Mouse (Mus musculus) splenic B cell, adult 2 months (primary cell): ENCODE data around the gene N4bp2l1.
A peak's percentile ranks its signal among the peaks of the same experiment; 100 is the strongest.

ENCODE experiments used
- DNase-seq: peaks from one replicate; pipeline ENCODE4 v3.0.0-alpha.2; 2011; ENCODE audit warnings: low read depth, low spot score
- H3K27me3 ChIP-seq: 2 replicates; pipeline ENCODE4 v1.6.1; 2012; ENCODE audit warnings: mild to moderate bottlenecking, low read length, moderate library complexity, mixed read lengths; ENCODE audit not compliant: control insufficient read depth, poor library complexity, insufficient read depth, severe bottlenecking
- H3K36me3 ChIP-seq: 2 replicates; pipeline ENCODE4 v1.6.1; 2012; ENCODE audit warnings: mild to moderate bottlenecking, low read length, moderate library complexity, mixed read lengths; ENCODE audit not compliant: control insufficient read depth, poor library complexity, insufficient read depth, severe bottlenecking

N4bp2l1 gene

DNA sequence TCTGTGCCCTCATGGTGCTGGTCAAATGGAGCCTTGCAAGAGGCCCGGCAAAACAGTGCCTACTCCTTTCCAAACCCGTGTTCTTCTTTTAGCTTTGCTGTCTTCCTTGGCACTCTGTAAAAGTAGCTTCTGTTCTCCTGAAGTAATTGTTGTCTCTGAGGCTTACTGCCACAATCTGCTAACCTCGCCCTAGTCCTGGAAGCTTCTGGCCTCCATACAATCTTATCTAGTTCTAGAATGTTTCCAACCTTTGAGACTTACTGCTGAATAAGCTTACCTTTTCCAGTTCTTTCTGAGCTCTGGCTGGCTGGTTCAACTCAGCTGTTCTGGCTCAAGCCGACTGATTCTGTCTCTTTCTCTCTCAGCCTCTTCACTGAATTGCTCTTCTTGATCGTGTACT, 35.2 kb downstream of the N4bp2l1 start:
- no peaks in the 10 kb centered on the region for H3K36me3 ChIP-seq
- no peak for DNase-seq
- no peaks in the 10 kb centered on the region for H3K27me3 ChIP-seq

DNA sequence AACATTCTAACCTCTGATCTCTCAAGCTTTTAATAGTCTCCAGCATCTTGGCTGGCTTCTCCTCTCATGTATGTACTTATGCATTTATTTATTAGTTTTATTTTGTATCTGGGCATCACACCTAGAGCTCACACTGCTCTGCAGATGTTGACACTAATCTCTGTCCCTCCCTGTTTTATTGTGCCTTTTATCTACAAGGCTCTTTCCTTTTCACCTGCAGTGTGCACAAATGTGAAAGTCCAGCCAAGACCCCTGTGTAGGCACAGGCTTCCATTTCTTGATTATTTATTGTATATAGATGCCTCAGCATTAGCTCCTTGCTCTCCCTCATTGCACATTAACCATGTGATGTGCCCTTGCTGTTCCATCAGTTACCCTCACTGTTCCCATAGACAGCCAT, 35.6 kb downstream of the N4bp2l1 start:
- Histone ChIP-seq H3K27me3 (no peaks in the 10 kb centered on the region), H3K36me3 (no peaks in the 10 kb centered on the region)
- no peak for DNase-seq

- H3K27me3 ChIP-seq: no peaks in the 10 kb centered on the region
- no peak for DNase-seq
- H3K36me3 ChIP-seq: no peaks in the 10 kb centered on the region
Observed at GRCm38 (mm10) chr5:150560851-150561250, 36.1 kb downstream of the N4bp2l1 start.

DNA sequence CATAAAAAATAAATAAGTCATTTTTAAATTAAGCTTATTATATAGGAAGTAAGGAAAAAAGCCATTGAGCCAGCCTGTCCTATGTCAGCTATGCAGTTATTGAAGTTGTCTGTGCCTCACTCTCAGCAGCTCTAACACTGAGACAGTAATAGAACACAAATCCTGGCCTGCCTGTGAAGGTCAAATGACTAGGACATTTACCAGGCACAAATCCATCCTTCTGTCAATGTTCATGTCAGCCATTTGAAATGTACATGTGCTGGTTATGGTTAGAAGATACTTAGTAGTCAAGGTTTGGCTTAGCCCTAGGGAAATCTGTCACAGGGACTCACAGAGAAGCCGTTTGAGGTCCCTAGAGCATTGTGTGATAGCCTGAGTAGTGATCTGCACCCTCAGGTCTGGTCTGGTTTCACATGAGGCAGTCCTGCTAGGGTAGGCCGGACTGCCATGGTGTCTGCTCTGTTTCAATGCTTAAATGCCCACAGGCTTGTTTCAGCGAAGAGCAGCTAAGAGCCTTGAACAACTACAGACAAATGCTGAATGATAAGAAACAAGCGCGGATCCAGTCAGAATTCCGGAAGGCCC, 37.4 kb downstream of the N4bp2l1 start:
- no peak for DNase-seq
- H3K27me3 ChIP-seq: no peaks in the 10 kb centered on the region
- no peaks in the 10 kb centered on the region for H3K36me3 ChIP-seq

- H3K36me3 ChIP-seq: peaks cover 4% of the 10 kb centered on the region; the same call in 1 of the 2 replicates
- H3K27me3 ChIP-seq: no peaks in the 10 kb centered on the region
- no peak for DNase-seq
Observed at GRCm38 (mm10) chr5:150551637-150552036, 45.4 kb downstream of the N4bp2l1 start.

DNA sequence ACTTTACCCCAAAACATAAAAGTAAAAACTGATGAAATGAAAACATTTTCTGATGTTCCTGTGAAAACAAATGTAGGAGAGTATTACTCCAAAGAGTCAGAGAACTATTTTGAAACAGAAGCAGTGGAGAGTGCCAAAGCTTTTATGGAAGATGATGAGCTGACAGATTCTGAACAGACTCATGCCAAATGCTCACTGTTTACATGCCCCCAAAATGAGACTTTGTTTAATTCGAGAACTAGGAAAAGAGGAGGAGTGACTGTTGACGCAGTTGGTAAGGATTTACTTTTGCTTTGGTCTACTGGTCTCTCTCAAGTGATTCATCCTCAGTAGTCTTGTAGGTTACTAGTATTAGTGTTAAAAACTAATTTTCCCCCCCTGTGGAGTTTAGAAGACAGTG, 53.8 kb downstream of the N4bp2l1 start:
- H3K27me3 ChIP-seq: no peaks in the 10 kb centered on the region
- no peak for DNase-seq
- no peaks in the 10 kb centered on the region for H3K36me3 ChIP-seq

DNA sequence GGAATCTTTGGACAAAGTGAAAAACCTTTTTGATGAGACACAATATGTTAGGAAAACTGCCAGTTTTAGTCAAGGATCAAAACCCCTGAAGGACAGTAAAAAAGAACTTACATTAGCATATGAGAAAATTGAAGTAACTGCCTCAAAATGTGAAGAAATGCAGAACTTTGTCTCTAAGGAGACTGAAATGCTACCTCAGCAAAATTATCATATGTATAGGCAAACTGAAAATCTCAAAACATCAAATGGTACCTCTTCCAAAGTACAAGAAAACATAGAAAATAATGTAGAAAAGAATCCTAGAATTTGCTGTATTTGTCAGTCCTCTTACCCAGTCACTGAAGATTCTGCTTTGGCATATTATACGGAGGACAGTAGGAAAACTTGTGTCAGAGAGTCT, 55.7 kb downstream of the N4bp2l1 start:
- H3K36me3 ChIP-seq: no peaks in the 10 kb centered on the region
- H3K27me3 ChIP-seq: no peaks in the 10 kb centered on the region
- DNase-seq: no peak

DNA sequence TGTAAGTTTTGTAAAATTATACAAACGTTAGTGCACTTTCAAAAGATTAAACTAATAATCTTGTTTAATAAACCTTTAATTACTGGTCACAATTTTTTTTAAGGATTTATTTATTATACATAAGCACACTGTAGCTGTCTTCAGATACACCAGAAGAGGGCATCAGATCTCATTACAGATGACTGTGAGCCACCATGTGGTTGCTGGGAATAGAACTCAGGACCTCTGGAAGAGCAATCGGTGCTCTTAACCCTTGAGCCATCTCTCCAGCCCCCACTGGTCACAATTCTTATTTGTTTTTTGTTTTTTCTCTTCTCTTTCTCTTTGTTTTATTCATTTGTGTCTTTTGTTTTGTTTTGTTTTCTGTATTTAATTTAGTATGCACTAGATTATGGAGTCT, 71.7 kb downstream of the N4bp2l1 start:
- H3K36me3 ChIP-seq: no peaks in the 10 kb centered on the region
- DNase-seq: no peak
- H3K27me3 ChIP-seq: no peaks in the 10 kb centered on the region

- H3K27me3 ChIP-seq: no peaks in the 10 kb centered on the region
- no peak for DNase-seq
- no peaks in the 10 kb centered on the region for H3K36me3 ChIP-seq
Observed at GRCm38 (mm10) chr5:150522867-150523234, 74.1 kb downstream of the N4bp2l1 start.

GRCm38 (mm10) chr5:150521937-150522866, 74.8 kb downstream of the N4bp2l1 start, which contains the start of gene Brca2:
TSS of gene Brca2 (plus strand) at chr5:150522630.
- no peaks in the 10 kb centered on the region for H3K36me3 ChIP-seq
- no peaks in the 10 kb centered on the region for H3K27me3 ChIP-seq
- DNase-seq: peak; percentile 86
